Mouse (Mus musculus): ENCODE data around the gene Cox7a2l.

DNA sequence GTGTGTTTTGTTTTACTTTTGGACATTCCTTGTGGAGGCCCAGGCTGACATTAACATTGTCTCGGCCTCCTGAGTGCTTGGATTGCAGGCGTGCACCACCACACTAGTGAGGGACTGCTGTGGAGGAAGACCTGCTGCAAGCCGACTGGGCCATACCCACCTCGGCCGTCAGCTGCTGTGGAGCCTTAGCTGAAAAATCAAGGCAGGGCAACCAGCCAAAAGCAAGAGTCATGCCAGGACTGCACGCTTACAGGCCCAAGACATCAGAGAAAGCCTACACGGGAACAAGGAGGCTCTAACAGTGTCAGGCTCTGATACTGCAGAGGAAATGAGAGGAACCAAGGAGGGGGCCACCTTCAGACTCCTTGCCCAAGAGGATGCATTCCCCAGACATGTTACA lies 35.6 kb downstream of the Cox7a2l start:
- no peak for TF ChIP-seq CTCF (IDR thresholded peaks at IDR 0.05; ENCODE audit: extremely low read depth, insufficient read depth, low read length)
- TF ChIP-seq POLR2A (IDR thresholded peaks at IDR 0.05; ENCODE audit: extremely low read depth, insufficient read depth, low read length): no peak
